Mouse (Mus musculus) liver, adult 2 months (tissue): ENCODE measurements around the gene Nap1l5.

ENCODE experiments used
- CTCF ChIP-seq: fragments of 200-500 bp; IDR thresholded peaks from 2 replicates; pipeline ENCODE4 v1.5.1; 2011; ENCODE audit warnings: low read depth, low read length, control low read depth
- POLR2A ChIP-seq: fragments of 200-500 bp; IDR thresholded peaks from 2 replicates; pipeline ENCODE4 v1.6.1; 2011; ENCODE audit warnings: low read length, control low read depth; ENCODE audit not compliant: insufficient read depth; ENCODE audit errors: extremely low read depth

- TF ChIP-seq CTCF (no peak), POLR2A (no peak)
Measured at GRCm38 (mm10) chr6:58907791-58908190, 915 bp upstream of the Nap1l5 start.
